Mouse (Mus musculus) kidney, postnatal 0 days (tissue): ENCODE results near the gene Castor2. TPM values are rescaled to one million over a fixed set of nuclear protein-coding genes. Genes with fewer than 3 reads are reported as not detected.

ENCODE experiments used
- ATAC-seq: fragments of 200-750 bp; cut with Nextera tagmentation; replicated peaks from 2 replicates; pipeline ENCODE4 v1.8.0; 2017; ENCODE audit warnings: low read depth, moderate number of reproducible peaks, moderate TSS enrichment, moderate library complexity; ENCODE audit not compliant: low FRiP score
- DNase-seq: peaks from one replicate; pipeline ENCODE4 v3.0.0-alpha.2; 2016; ENCODE audit warnings: low spot score
- H3K27ac ChIP-seq: fragments of 300-500 bp; sonication (generic); 2 replicates; pipeline ENCODE4 v1.5.1; 2014; ENCODE audit warnings: mild to moderate bottlenecking
- H3K27me3 ChIP-seq: fragments of 300-500 bp; sonication (generic); 2 replicates; pipeline ENCODE4 v1.6.1; 2014; ENCODE audit warnings: low read length, mixed read lengths; ENCODE audit not compliant: insufficient read depth
- H3K36me3 ChIP-seq: fragments of 300-500 bp; sonication (generic); 2 replicates; pipeline ENCODE4 v1.6.1; 2014; ENCODE audit warnings: low read length, mixed read lengths; ENCODE audit not compliant: insufficient read depth
- H3K4me1 ChIP-seq: fragments of 300-500 bp; sonication (generic); replicated peaks from 2 replicates; pipeline ENCODE4 v1.6.1; 2014; ENCODE audit warnings: antibody characterized with exemption, low read length, mixed read lengths; ENCODE audit not compliant: insufficient read depth
- H3K4me2 ChIP-seq: fragments of 300-500 bp; sonication (generic); 2 replicates; pipeline ENCODE4 v1.6.1; 2014; ENCODE audit warnings: mild to moderate bottlenecking, low read length, moderate library complexity, mixed read lengths
- H3K4me3 ChIP-seq: fragments of 300-500 bp; sonication (generic); replicated peaks from 2 replicates; pipeline ENCODE4 v1.5.1; 2014; ENCODE audit warnings: low read depth, low read length
- H3K9ac ChIP-seq: fragments of 300-500 bp; sonication (generic); 2 replicates; pipeline ENCODE4 v1.6.1; 2014; ENCODE audit warnings: low read depth, low read length
- H3K9me3 ChIP-seq: fragments of 300-500 bp; sonication (generic); replicated peaks from 2 replicates; pipeline ENCODE4 v1.6.1; 2016; ENCODE audit warnings: low read length, inconsistent platforms, mixed read lengths
- CTCF ChIP-seq: IDR thresholded peaks from 2 replicates; pipeline ENCODE4 v1.5.1; 2016; ENCODE audit warnings: antibody characterized with exemption, low read depth, mild to moderate bottlenecking, moderate library complexity
- WGBS: fragments of 180-500 bp; shearing (Covaris S2); extraction: QIAGEN DNeasy Blood & Tissue Kit; methylation state at CpG from one replicate; pipeline ENCODE4 v1.1.7; 2014; 5-methylcytosine and 5-hydroxymethylcytosine counted together
- polyA plus RNA-seq: library from polyadenylated mRNA; unstranded; fragments of >200 nt; fragmentation: Nextera tagmentation; extraction: Ambion mirVana; gene quantifications from 2 replicates; pipeline ENCODE4 v1.2.1, GENCODE M21; 2015

Castor2 gene
- polyA plus RNA-seq, 1 experiment from 2014 or later, result 13.0 TPM

DNA sequence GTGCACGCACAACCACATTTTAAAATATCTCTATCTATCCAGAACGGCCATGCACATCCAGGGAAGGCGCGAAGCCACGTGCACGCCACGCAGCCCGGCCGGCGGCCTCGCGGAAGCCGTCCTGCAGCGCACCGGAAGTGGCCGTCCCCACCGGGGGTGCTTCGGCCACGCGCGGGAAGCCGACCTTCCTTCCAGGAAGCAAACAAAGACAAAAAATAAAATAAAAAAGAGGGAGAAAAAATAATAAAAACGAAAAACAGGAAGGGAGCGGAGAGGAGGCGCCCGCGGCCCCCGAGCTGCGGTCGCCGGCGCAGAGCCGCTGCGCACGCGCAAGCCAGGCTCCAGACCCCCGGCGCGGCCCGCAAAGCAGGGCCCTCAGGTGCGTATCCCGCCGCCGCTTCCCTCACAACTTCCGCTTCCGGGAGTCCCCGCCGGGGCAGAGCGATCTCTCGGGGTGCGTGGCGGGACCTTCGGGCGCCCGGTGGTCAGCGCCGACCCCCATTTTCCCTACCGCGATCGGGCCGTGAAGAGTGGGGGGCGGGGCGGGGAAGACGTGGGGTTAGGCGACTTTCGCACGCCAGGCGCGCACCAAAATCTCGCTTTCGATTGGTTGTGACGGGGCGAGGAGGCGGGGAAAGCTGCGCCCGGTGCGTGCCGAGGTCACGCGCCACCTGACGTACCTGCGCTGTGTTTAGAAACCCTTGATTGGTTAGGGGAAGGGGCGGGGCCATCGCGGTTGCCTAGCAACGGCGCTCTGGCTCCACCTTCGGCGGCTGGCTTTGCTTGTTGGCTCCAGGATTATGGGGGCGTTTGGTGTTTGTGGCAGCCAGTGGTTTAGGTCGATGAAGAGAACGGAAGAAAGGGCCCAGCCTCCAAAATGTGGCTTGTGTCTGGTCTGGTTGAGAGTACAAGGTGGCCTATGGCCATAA is 84.6 kb downstream of the Castor2 start, which contains the start of gene Gtf2ird2:
TSS of gene Gtf2ird2 (plus strand) at position 140 of the 929 bp plus-strand sequence.
- H3K9ac ChIP-seq, result peak within 1 kb of the TSS; percentile 92
- H3K36me3 ChIP-seq, result no peaks in the 10 kb centered on the region
- H3K4me1 ChIP-seq, result peaks cover 18% of the 10 kb centered on the region
- H3K4me3 ChIP-seq, result peak within 1 kb of the TSS; percentile 74
- H3K27ac ChIP-seq, result peak within 1 kb of the TSS; percentile 96
- peak within 1 kb of the TSS; percentile 71 for H3K4me2 ChIP-seq
- H3K27me3 ChIP-seq, result no peaks in the 10 kb centered on the region
- under 1% methylated on average over 92 of the region's 92 CpGs for WGBS
- DNase-seq (peak; percentile 98), ATAC-seq (peak; percentile 93)
- TF ChIP-seq CTCF, result no peak; the same call in 1 of the 2 replicates
- H3K9me3 ChIP-seq, result no peaks in the 10 kb centered on the region

DNA sequence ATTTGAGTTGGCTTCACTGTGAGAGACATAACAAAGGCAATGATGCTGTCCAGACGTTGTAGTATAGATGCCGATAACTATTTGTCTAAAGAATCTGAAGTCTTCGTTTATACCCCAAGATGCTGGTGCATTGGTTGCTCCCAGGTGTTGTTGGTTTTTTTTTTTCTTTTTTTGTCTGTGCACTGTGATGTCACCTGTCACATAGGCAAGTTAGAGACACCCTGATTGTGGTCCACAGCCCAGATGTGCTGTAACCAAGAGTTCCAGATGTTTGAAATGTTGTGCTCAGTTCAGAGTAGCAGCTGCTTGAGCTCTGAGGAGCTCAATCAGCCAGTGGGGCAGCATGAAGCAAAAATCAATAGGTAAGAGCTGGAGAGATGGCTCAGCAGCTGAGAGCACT is 86.5 kb downstream of the Castor2 start:
- no peak overlapping the region for H3K9ac ChIP-seq
- 87% methylated on average over 3 of the region's 3 CpGs for WGBS
- H3K4me3 ChIP-seq, result no peak overlapping the region
- no peak overlapping the region for H3K27ac ChIP-seq
- H3K27me3 ChIP-seq, result no peaks in the 10 kb centered on the region
- no peaks in the 10 kb centered on the region for H3K9me3 ChIP-seq
- DNase-seq (no peak), ATAC-seq (no peak)
- TF ChIP-seq CTCF, result no peak
- H3K36me3 ChIP-seq, result no peaks in the 10 kb centered on the region
- peaks cover 17% of the 10 kb centered on the region for H3K4me1 ChIP-seq
- no peak overlapping the region for H3K4me2 ChIP-seq

DNA sequence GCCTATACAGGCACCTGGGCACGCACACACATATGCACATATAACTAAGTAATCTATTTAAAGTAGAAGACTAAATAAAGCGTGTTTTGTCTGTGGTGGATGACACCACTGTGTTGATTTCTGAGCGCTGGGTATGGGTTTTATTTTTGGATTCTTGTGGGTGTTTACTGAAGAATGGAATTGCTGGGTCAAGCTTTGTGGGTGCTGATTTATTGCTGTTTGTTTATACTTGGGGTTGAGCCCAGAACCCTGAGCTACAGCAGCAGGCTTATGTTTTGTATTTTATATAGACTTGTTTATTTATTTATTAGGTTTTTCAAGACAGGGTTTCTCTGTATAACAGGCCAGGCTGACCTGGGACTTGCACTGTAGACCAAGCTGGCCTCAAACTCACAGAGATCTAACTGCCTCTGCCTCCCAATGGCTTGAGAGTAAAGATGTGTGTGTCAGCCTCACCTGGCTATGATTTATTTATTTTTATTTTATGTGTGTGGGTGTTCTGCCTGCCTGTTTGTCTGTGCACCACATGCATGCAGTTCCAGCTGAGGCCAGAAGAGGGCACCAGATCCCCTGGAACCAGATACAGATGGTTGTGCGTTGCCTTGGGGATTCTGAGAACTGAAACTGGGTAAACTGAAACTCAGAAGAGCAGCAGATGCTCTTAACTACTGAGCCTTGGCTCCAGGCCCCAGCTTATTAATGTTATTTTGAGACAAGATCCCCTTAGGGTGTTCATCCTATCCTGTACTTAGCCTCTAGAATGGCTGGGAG is 87.6 kb downstream of the Castor2 start:
- Histone ChIP-seq H3K27ac (no peak overlapping the region), H3K27me3 (no peaks in the 10 kb centered on the region), H3K9me3 (no peaks in the 10 kb centered on the region), H3K9ac (no peak overlapping the region), H3K4me2 (no peak overlapping the region), H3K36me3 (no peaks in the 10 kb centered on the region), H3K4me3 (no peak overlapping the region), H3K4me1 (peaks cover 13% of the 10 kb centered on the region)
- no peak for ATAC-seq
- peak; percentile 62 for DNase-seq
- WGBS, result 75% methylated on average over 4 of the region's 4 CpGs
- peak; percentile 90 for TF ChIP-seq CTCF

DNA sequence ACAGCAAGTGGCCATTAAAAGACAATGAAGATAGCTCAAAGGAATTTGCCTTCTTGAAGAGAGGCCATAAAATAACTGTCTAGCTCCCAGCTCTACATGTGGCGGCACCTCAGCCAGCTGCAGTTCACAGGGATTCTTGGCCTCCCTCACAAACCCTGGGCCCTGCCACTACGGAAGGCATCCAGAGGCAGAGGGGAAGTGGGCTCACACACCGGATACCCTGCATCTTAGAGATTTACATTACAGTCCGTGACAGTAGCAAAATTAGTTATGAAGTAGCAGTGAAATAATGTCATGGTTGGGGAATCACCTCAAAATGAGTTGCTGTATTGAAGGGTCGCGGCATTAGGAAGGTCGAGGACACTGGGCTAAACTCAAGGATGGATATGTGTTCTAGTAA is 89.1 kb downstream of the Castor2 start:
- no peaks in the 10 kb centered on the region for H3K27me3 ChIP-seq
- 55% methylated on average over 7 of the region's 7 CpGs for WGBS

DNA sequence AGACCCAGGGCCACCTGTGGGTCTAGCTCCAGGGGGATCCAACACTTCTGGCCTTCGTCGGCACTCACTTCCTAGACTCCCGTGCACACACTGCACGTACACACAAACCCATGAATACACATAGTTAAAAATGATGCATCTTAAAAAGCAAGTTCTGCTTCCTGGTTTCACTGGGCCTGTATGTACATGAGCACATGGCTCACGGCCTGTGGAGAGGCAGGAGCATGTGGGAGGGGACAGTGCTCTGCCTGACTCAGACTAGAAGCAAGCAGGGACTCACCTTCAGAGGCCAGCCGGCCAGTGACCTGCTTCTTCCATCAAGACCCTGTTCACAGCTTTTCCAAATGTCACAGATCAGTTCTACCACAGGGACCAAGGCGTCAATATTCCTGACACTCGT is 94.2 kb downstream of the Castor2 start:
- H3K27ac ChIP-seq, result no peak overlapping the region
- no peak for TF ChIP-seq CTCF
- WGBS, result 82% methylated on average over 8 of the region's 8 CpGs
- no peak overlapping the region for H3K9ac ChIP-seq
- no peaks in the 10 kb centered on the region for H3K27me3 ChIP-seq
- DNase-seq (no peak), ATAC-seq (no peak)
- H3K4me1 ChIP-seq, result no peaks in the 10 kb centered on the region
- no peaks in the 10 kb centered on the region for H3K9me3 ChIP-seq
- H3K36me3 ChIP-seq, result 0 out of 2 replicates have a peak, but pooled peaks cover 13% of the 10 kb centered on the region
- no peak overlapping the region for H3K4me2 ChIP-seq
- H3K4me3 ChIP-seq, result no peak overlapping the region

More for the DNA sequence above, 89.1 kb downstream of the Castor2 start:
- TF ChIP-seq CTCF, result no peak
- DNase-seq, result peak; percentile 68
- Histone ChIP-seq H3K9me3 (no peaks in the 10 kb centered on the region), H3K36me3 (no peaks in the 10 kb centered on the region), H3K9ac (no peak overlapping the region), H3K4me2 (no peak overlapping the region), H3K4me1 (peaks cover 3% of the 10 kb centered on the region), H3K27ac (no peak overlapping the region), H3K4me3 (no peak overlapping the region)
- no peak for ATAC-seq

Other genes starting within 250 kb of the Castor2 start
- gene Rcc1l, start 77.1 kb downstream of the Castor2 start, polyA plus RNA-seq, result 32.1 and 33.4 TPM in 2 replicates
- 6.1 and 6.9 TPM in 2 replicates for gene Gtf2ird2, start 84.3 kb downstream of the Castor2 start, polyA plus RNA-seq
- 2.4 and 2.9 TPM in 2 replicates for gene Ncf1, start 129.9 kb downstream of the Castor2 start, polyA plus RNA-seq
- 145 and 157 TPM in 2 replicates for gene Gtf2i, start 215.0 kb downstream of the Castor2 start, polyA plus RNA-seq